Mouse (Mus musculus): Measurements from ENCODE around the gene Syndig1.

Syndig1 gene

GRCm38 (mm10) chr2:149980419-149980818, 151.4 kb downstream of the Syndig1 start:
- no peak for DNase-seq (ENCODE audit: low read depth, low spot score)

- no peak for DNase-seq (ENCODE audit: low read depth, low spot score)
Observed at GRCm38 (mm10) chr2:149982466-149982865, 153.5 kb downstream of the Syndig1 start.

- DNase-seq (ENCODE audit: low read depth, low spot score) = no peak
Observed at GRCm38 (mm10) chr2:149983107-149983506, 154.1 kb downstream of the Syndig1 start.

- no peak for DNase-seq (ENCODE audit: low read depth, low spot score)
Observed at GRCm38 (mm10) chr2:149987610-149988009, 158.6 kb downstream of the Syndig1 start.

GRCm38 (mm10) chr2:149991506-149991905, 162.5 kb downstream of the Syndig1 start:
- no peak for DNase-seq (ENCODE audit: low read depth, low spot score)

GRCm38 (mm10) chr2:149992921-149993320, 163.9 kb downstream of the Syndig1 start:
- DNase-seq (ENCODE audit: low read depth, low spot score) = no peak

- peak; percentile 17 for DNase-seq (ENCODE audit: low read depth, low spot score)
Observed at GRCm38 (mm10) chr2:149996382-149996964, 167.5 kb downstream of the Syndig1 start.

GRCm38 (mm10) chr2:149997657-149998056, 168.6 kb downstream of the Syndig1 start:
- peak; percentile 18 for DNase-seq (ENCODE audit: low read depth, low spot score)

GRCm38 (mm10) chr2:149998373-149999108, 169.5 kb downstream of the Syndig1 start:
- no peak for DNase-seq (ENCODE audit: low read depth, low spot score)

GRCm38 (mm10) chr2:150000564-150000963, 171.6 kb downstream of the Syndig1 start:
- no peak for DNase-seq (ENCODE audit: low read depth, low spot score)

GRCm38 (mm10) chr2:150003499-150003898, 174.5 kb downstream of the Syndig1 start:
- DNase-seq (ENCODE audit: low read depth, low spot score) = no peak

- DNase-seq (ENCODE audit: low read depth, low spot score) = no peak
Observed at GRCm38 (mm10) chr2:150012787-150013346, 183.9 kb downstream of the Syndig1 start.

GRCm38 (mm10) chr2:150013785-150014184, 184.8 kb downstream of the Syndig1 start:
- DNase-seq (ENCODE audit: low read depth, low spot score) = no peak

GRCm38 (mm10) chr2:150016303-150016702, 187.3 kb downstream of the Syndig1 start:
- DNase-seq (ENCODE audit: low read depth, low spot score) = no peak

GRCm38 (mm10) chr2:150020706-150021105, 191.7 kb downstream of the Syndig1 start:
- no peak for DNase-seq (ENCODE audit: low read depth, low spot score)

- peak; percentile 44 for DNase-seq (ENCODE audit: low read depth, low spot score)
Observed at GRCm38 (mm10) chr2:150023873-150024339, 194.9 kb downstream of the Syndig1 start.

GRCm38 (mm10) chr2:150043531-150043930, 214.5 kb downstream of the Syndig1 start:
- DNase-seq (ENCODE audit: low read depth, low spot score) = no peak

All from mesoderm, embryonic 11.5 days (tissue).